Mouse (Mus musculus) large intestine, adult 2 months (tissue): ENCODE results near the gene Awat2. TPM values are rescaled to one million over a fixed set of nuclear protein-coding genes. Genes with fewer than 3 reads are reported as not detected.

ENCODE experiments used
- polyA plus RNA-seq: library from polyadenylated mRNA; depleted of rRNA; stranded (reverse); fragments of >200 nt; gene quantifications from 2 replicates; pipeline ENCODE4 v1.2.3, GENCODE M21; 2012; rRNA removed

Gene Awat2
- polyA plus RNA-seq, 1 experiment, result 0.72 TPM

Other genes with a start within 250 kb of the Awat2 start
- gene Otud6a, start 13.7 kb downstream of the Awat2 start, polyA plus RNA-seq, result not detected in 2 replicates
- gene Igbp1, start 51.6 kb upstream of the Awat2 start, polyA plus RNA-seq, result 27.2 and 32.9 TPM in 2 replicates
- not detected in 2 replicates for gene Dgat2l6, start 82.1 kb upstream of the Awat2 start, polyA plus RNA-seq
- not detected in 2 replicates for gene Awat1, start 129.5 kb upstream of the Awat2 start, polyA plus RNA-seq
- gene P2ry4, start 152.2 kb upstream of the Awat2 start, polyA plus RNA-seq, result 4.1 and 10.4 TPM in 2 replicates
- gene Arr3, start 162.8 kb upstream of the Awat2 start, polyA plus RNA-seq, result not detected in 2 replicates
- 3.1 and 3.9 TPM in 2 replicates for gene Kif4, start 183.0 kb upstream of the Awat2 start, polyA plus RNA-seq
- gene Pdzd11, start 183.9 kb upstream of the Awat2 start, polyA plus RNA-seq, result 24.8 and 30.5 TPM in 2 replicates